Mouse (Mus musculus): ENCODE measurements at regions not wholly inside any gene's neighbourhood (a gene's known extent, or its start where the extent isn't known, plus 50 kb on each side); places are given as distances from the start of the nearest gene placed in this dataset.

DNA sequence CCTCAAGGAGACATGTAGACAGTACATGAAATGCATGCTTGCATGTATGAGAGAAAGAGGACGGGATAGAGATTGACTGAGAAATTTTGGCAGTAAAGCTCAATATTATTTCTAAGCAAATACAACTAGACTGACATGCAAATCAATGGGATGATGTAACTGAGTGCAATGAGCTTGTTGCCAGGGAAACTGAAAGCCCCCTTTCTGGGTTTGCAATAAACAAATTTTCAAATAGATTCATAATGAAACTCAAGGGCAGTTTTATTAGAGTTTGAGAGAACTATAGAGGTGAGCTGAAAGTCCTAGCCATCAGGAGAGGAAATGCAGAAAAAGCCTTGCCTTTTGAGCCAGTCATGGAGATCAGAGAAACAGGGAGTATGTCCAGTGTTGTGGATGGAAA is 460.2 kb downstream of the Arl4a start:
- DNase-seq (ENCODE audit: low read depth in 3 of 3, low spot score in 3 of 3) = no peak
- H3K27me3 ChIP-seq (ENCODE audit: control insufficient read depth, insufficient read depth, low read length) = no peaks in the 10 kb centered on the region
- no peak overlapping the region for H3K4me2 ChIP-seq (ENCODE audit: low read depth)
- no peaks in the 10 kb centered on the region for H3K36me3 ChIP-seq (replicated peaks; ENCODE audit: control insufficient read depth, insufficient read depth, low read depth)
- H3K27ac ChIP-seq = no peak overlapping the region
- H3K9me3 ChIP-seq (ENCODE audit: control insufficient read depth, low read length) = no peaks in the 10 kb centered on the region
- ATAC-seq (ENCODE audit: insufficient read depth) = no peak
- no peak for TF ChIP-seq CTCF (IDR thresholded peaks at IDR 0.05; ENCODE audit: low read depth)
- TF ChIP-seq EP300 (IDR thresholded peaks at IDR 0.05; ENCODE audit: low read depth) = no peak
- WGBS (ENCODE audit: insufficient replicate concordance) = 37% methylated on average over 1 of the region's 1 CpGs
- H3K9ac ChIP-seq (replicated peaks) = no peak overlapping the region
- no peak overlapping the region for H3K4me3 ChIP-seq (ENCODE audit: insufficient read depth in 1 of 2, low read depth in 2 of 2, low read length in 2 of 2)
- no peaks in the 10 kb centered on the region for H3K4me1 ChIP-seq (replicated peaks; ENCODE audit: control insufficient read depth in 2 of 2, insufficient read depth in 2 of 2, low read length in 1 of 2)

DNA sequence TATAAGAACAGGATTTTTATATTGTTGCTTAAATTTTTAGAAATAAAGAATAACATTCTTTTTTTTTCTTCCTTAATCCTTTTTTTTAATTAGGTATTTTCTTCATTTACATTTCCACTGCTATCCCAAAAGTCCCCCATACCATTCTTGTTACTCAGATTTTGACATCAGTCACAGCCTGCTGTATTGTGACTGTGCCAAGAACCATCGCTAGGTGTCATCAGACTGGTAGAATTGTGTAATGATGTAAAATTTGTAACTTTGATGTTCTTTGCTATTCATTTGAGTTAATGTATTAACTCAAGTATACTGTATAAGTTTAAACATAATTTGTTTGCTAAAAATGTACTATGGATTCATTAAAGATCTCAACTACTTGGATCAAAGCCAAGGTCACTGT is 465.0 kb downstream of the Arl4a start:
- Histone ChIP-seq H3K9ac (replicated peaks) (no peak overlapping the region), H3K4me3 (ENCODE audit: insufficient read depth in 1 of 2, low read depth in 2 of 2, low read length in 2 of 2) (no peak overlapping the region), H3K4me2 (ENCODE audit: low read depth) (no peak overlapping the region), H3K36me3 (replicated peaks; ENCODE audit: control insufficient read depth, insufficient read depth, low read depth) (no peaks in the 10 kb centered on the region), H3K27ac (no peak overlapping the region), H3K27me3 (ENCODE audit: control insufficient read depth, insufficient read depth, low read length) (no peaks in the 10 kb centered on the region), H3K9me3 (ENCODE audit: control insufficient read depth, low read length) (no peaks in the 10 kb centered on the region), H3K4me1 (replicated peaks; ENCODE audit: control insufficient read depth in 2 of 2, insufficient read depth in 2 of 2, low read length in 1 of 2) (no peaks in the 10 kb centered on the region)
- DNase-seq (ENCODE audit: low read depth in 3 of 3, low spot score in 3 of 3) = no peak
- TF ChIP-seq EP300 (IDR thresholded peaks at IDR 0.05; ENCODE audit: low read depth) = no peak
- TF ChIP-seq CTCF (IDR thresholded peaks at IDR 0.05; ENCODE audit: low read depth) = no peak
- WGBS (ENCODE audit: insufficient replicate concordance) = 64% methylated on average over 1 of the region's 1 CpGs
- no peak for ATAC-seq (ENCODE audit: insufficient read depth)

DNA sequence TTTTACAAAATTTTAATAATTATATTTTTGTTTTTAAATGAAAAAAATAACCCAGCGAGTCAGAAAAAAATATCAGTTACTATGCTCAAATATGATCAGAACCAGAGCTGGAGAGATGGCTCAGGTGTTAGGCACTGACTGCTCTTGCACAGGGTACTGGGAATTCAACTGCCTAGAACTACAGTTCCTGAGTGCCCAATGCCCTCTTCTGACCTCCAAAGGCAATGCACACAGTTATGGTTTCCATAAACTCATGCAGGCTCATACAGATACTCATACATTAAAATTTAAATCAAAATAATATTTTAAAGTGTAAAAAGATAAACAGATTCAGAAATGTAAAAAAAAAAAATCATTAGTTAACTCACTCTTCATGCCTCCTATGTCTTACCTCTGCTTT is 465.7 kb downstream of the Arl4a start:
- no peaks in the 10 kb centered on the region for H3K9me3 ChIP-seq (ENCODE audit: control insufficient read depth, low read length)
- H3K27ac ChIP-seq = no peak overlapping the region
- no peak overlapping the region for H3K4me3 ChIP-seq (ENCODE audit: insufficient read depth in 1 of 2, low read depth in 2 of 2, low read length in 2 of 2)
- no peak for DNase-seq (ENCODE audit: low read depth in 3 of 3, low spot score in 3 of 3)
- H3K4me2 ChIP-seq (ENCODE audit: low read depth) = no peak overlapping the region
- H3K27me3 ChIP-seq (ENCODE audit: control insufficient read depth, insufficient read depth, low read length) = no peaks in the 10 kb centered on the region
- no peak for ATAC-seq (ENCODE audit: insufficient read depth)
- no peak overlapping the region for H3K9ac ChIP-seq (replicated peaks)
- no peaks in the 10 kb centered on the region for H3K4me1 ChIP-seq (replicated peaks; ENCODE audit: control insufficient read depth in 2 of 2, insufficient read depth in 2 of 2, low read length in 1 of 2)
- no peak for TF ChIP-seq CTCF (IDR thresholded peaks at IDR 0.05; ENCODE audit: low read depth)
- TF ChIP-seq EP300 (IDR thresholded peaks at IDR 0.05; ENCODE audit: low read depth) = no peak
- 49% methylated on average over 1 of the region's 1 CpGs for WGBS (ENCODE audit: insufficient replicate concordance)
- H3K36me3 ChIP-seq (replicated peaks; ENCODE audit: control insufficient read depth, insufficient read depth, low read depth) = no peaks in the 10 kb centered on the region

DNA sequence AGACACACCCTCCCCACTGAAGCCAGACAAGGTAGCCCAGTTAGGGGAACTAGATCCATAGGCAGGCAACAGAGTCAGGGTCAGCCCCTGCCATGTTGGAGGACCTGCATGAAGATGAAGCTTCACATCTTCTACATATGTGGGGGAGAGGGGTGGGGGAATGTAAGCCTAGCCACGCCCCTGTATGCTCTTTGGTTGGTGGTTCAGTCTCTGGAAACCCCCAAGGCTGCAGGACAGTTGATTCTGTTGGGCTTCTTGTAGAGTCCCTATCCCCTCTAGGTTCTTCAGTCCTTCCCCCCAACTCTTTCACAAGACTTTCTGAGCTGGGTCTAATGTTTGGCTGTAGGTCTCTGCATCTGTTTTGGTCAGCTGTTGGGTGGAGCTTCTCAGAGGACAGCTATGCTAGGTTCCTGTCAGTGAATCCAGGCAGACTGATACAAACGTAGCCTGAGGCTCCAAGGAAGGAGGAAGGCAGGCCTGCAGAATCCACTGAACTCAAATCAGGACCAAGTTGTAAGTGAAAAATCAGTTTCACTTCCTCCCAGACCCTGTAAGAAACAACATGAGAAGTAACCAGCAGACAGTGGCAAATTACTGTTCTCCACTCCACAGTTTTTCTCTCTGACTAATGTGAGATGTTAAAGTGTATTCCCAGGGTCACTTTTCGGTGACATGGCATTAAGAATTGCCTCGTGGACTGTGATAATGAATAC is 476.9 kb downstream of the Arl4a start:
- Histone ChIP-seq H3K27me3 (ENCODE audit: control insufficient read depth, insufficient read depth, low read length) (no peaks in the 10 kb centered on the region), H3K36me3 (replicated peaks; ENCODE audit: control insufficient read depth, insufficient read depth, low read depth) (no peaks in the 10 kb centered on the region), H3K4me1 (replicated peaks; ENCODE audit: control insufficient read depth in 2 of 2, insufficient read depth in 2 of 2, low read length in 1 of 2) (no peaks in the 10 kb centered on the region), H3K27ac (no peak overlapping the region), H3K9ac (replicated peaks) (no peak overlapping the region), H3K9me3 (ENCODE audit: control insufficient read depth, low read length) (no peaks in the 10 kb centered on the region), H3K4me2 (ENCODE audit: low read depth) (no peak overlapping the region), H3K4me3 (ENCODE audit: insufficient read depth in 1 of 2, low read depth in 2 of 2, low read length in 2 of 2) (no peak overlapping the region)
- DNase-seq (ENCODE audit: low read depth in 3 of 3, low spot score in 3 of 3) = no peak
- 40% methylated on average over 4 of the region's 4 CpGs for WGBS (ENCODE audit: insufficient replicate concordance)
- no peak for ATAC-seq (ENCODE audit: insufficient read depth)
- TF ChIP-seq CTCF (IDR thresholded peaks at IDR 0.05; ENCODE audit: low read depth) (no peak), EP300 (IDR thresholded peaks at IDR 0.05; ENCODE audit: low read depth) (no peak)

DNA sequence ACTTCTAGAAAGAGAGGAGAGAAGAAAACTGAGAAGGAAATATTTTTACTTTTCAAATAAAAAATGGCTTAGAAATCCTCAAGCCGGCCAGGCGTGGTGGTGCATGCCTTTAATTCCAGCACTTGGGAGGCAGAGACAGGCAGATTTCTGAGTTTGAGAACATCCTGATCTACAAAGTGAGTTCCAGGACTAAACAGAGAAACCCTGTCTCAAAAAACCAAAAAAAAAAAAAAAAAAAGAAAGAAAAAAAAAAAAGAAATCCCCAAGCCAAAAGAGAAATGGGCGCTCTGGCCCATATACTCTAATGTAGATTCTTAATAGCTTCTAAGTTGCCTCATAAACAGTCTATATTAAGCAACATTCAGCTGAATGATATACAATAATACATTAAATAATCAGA is 479.3 kb downstream of the Arl4a start:
- TF ChIP-seq CTCF (IDR thresholded peaks at IDR 0.05; ENCODE audit: low read depth) (no peak), EP300 (IDR thresholded peaks at IDR 0.05; ENCODE audit: low read depth) (no peak)
- 78% methylated on average over 3 of the region's 3 CpGs for WGBS (ENCODE audit: insufficient replicate concordance)
- DNase-seq (ENCODE audit: low read depth in 3 of 3, low spot score in 3 of 3) = peak; percentile 31 to 57 (median 31)
- Histone ChIP-seq H3K9me3 (ENCODE audit: control insufficient read depth, low read length) (no peaks in the 10 kb centered on the region), H3K4me3 (ENCODE audit: insufficient read depth in 1 of 2, low read depth in 2 of 2, low read length in 2 of 2) (no peak overlapping the region), H3K36me3 (replicated peaks; ENCODE audit: control insufficient read depth, insufficient read depth, low read depth) (no peaks in the 10 kb centered on the region), H3K9ac (replicated peaks) (no peak overlapping the region), H3K4me2 (ENCODE audit: low read depth) (no peak overlapping the region), H3K4me1 (replicated peaks; ENCODE audit: control insufficient read depth in 2 of 2, insufficient read depth in 2 of 2, low read length in 1 of 2) (no peaks in the 10 kb centered on the region), H3K27ac (no peak overlapping the region), H3K27me3 (ENCODE audit: control insufficient read depth, insufficient read depth, low read length) (no peaks in the 10 kb centered on the region)
- no peak for ATAC-seq (ENCODE audit: insufficient read depth)
